Mouse (Mus musculus) bone marrow macrophage, adult 2 months (primary cell): ENCODE data around the gene Dlgap1. TPM values are rescaled to one million over a fixed set of nuclear protein-coding genes. Genes with fewer than 3 reads are reported as not detected.

Source experiments
- H3K27ac ChIP-seq: 2 replicates; pipeline ENCODE4 v1.5.1; 2012; ENCODE audit warnings: low read depth, low read length; ENCODE audit not compliant: insufficient read depth
- H3K4me1 ChIP-seq: 2 replicates; pipeline ENCODE4 v1.6.1; 2012; ENCODE audit warnings: low read length; ENCODE audit not compliant: control insufficient read depth, insufficient read depth
- H3K4me3 ChIP-seq: 2 replicates; pipeline ENCODE4 v1.5.1; 2012; ENCODE audit warnings: mild to moderate bottlenecking, low read length, moderate library complexity; ENCODE audit not compliant: insufficient read depth
- CTCF ChIP-seq: IDR thresholded peaks from 2 replicates; pipeline ENCODE4 v1.5.1; 2012; ENCODE audit warnings: low read depth, mild to moderate bottlenecking, low read length, moderate library complexity
- POLR2A ChIP-seq: IDR thresholded peaks from 2 replicates; pipeline ENCODE4 v1.6.1; 2012; ENCODE audit warnings: mild to moderate bottlenecking, low read depth, low read length, borderline replicate concordance
- polyA plus RNA-seq: library from polyadenylated mRNA; stranded (reverse); fragments of >200 nt; gene quantifications from 2 replicates; pipeline ENCODE4 v1.2.4, GENCODE M21; 2012; ENCODE audit not compliant: missing spikeins, insufficient read depth, insufficient read length

The Dlgap1 gene
- polyA plus RNA-seq, result 0.43 TPM in 1 of 2 replicates, not detected in the other

DNA sequence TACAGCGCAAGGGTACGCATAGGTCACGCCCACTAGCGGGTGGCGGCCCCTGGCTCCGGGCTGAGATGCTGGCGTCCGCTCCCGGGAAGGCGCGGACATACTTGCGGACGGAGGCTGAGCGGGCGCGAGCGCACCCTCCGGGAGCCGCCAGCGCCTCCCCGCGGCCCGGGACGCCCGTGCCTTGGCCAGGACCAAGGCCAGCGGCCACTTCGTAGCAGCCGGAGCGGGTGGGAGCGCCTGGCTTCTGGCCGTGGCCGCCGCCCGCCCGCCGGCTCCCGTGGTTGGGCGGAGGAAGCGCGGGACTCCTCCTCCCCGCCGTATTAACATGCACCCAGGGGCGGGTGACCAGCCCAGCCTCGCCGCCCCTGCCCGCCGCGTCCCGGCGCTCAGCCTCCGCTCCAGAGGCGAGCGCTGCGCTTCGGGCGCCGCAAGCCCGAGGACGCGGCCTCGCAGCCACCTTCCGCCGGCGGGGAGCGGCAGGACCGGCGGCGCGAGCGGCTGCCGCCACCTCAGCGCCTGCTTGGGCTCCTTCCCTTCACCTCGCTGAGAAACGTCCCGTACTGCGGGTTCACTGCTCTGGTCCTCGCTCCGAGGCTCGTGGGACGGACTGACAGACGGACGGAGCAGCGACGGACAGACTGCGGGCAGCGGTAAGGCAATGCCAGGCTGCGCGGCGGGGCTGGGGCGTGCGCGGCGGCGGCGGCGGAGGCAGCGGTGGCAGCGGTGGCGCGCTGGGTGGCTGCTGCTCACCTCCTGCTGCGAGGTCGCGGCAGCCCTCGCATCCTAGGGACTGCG lies at the start of gene Dlgap1:
Gene Dlgap1, plus strand, starts transcription at position 53 of the 795 bp plus-strand sequence.
- no peak within 1 kb of the TSS for H3K27ac ChIP-seq
- no peaks in the 10 kb centered on the region for H3K4me1 ChIP-seq
- TF ChIP-seq POLR2A, result no peak
- H3K4me3 ChIP-seq, result no peak within 1 kb of the TSS

DNA sequence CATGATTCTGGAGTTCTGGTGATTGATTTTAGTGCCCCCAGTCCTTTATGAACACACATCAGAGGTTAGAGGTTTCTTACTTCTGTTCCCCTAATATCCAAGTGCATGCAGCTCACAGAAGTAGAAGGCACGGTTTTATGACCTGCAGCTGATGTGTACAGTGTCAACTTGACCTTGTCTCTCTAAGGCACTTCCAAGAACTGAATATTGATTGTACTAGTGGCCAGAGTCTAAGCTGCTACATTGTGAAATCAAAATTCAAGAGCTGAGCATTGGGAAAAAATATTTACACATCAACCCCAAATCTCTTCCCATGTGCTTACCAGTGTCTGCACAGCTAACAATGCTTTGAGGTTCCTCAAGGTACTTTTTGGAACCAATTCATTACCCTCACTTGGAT lies 13.9 kb upstream of the Dlgap1 start:
- no peak overlapping the region for H3K27ac ChIP-seq
- H3K4me1 ChIP-seq, result no peaks in the 10 kb centered on the region
- no peak overlapping the region for H3K4me3 ChIP-seq
- TF ChIP-seq POLR2A (no peak), CTCF (no peak)

DNA sequence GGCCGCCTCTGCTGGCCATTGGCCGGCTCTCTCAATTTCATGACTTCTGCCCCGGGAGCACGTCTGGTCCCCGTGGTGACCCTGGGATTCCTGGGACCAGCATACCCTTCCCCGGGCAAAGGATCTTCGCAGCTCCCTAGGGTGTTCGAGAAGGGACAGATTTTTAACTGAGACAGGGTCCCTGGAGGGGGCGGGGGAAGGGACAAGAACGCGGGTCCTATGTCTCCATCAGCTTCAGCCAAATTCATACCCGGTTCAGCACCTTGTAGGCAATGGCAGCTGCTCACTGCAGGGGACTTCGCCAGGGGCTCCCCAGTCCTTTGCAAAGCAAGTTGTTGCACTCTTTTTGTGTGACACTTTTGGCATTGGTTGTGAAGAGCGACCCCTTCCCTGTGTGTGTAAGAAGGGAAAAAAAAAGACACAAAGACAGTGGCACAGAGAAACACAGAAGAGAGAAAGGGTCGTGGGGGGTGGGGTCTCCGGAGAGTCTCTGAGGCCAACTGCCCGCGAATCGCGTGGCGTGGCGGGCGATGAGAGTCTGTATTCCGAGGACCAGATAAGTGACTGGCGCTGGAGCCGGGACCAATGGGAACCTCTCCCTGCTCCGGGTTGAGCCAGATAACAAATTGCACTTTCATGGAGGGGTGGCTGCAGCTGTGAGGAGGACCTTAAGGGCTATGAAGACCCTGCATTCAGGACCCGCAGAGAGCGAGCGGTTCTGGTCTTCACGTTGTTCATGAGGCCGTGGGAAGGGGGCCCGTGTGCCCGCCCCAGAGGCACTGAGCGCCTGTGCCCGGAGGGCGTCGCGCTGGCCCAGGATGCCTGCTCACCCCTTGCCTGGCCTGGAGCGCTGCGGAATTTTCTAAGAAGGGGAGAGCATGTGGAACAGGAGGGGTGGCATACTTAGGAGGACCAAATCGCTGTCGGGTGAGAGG lies 1.2 kb downstream of the Dlgap1 start:
- Histone ChIP-seq H3K4me1 (no peaks in the 10 kb centered on the region), H3K27ac (no peak overlapping the region), H3K4me3 (no peak overlapping the region)
- TF ChIP-seq POLR2A (no peak), CTCF (no peak)

DNA sequence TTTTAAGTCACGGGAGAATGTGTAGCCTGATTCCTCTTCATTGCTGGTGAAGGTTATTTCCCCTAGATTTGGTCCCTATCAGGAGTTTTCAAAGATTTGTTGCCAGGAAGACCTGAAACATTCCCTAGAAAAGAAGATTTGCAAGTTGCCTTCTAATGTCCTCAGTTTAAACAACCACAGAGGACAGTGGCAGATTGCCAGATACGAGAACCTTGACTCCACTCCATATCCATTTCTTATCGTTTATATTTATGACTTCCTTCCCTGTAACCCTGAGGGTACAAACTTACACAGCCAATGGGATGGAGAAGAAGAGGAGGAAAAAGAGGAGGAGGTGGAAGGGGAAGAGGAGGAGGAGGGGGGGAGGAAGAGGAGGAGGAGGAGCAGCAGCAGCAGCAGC lies 4.2 kb downstream of the Dlgap1 start:
- H3K4me3 ChIP-seq, result no peak overlapping the region
- H3K27ac ChIP-seq, result no peak overlapping the region
- no peaks in the 10 kb centered on the region for H3K4me1 ChIP-seq
- TF ChIP-seq CTCF, result no peak
- no peak for TF ChIP-seq POLR2A

DNA sequence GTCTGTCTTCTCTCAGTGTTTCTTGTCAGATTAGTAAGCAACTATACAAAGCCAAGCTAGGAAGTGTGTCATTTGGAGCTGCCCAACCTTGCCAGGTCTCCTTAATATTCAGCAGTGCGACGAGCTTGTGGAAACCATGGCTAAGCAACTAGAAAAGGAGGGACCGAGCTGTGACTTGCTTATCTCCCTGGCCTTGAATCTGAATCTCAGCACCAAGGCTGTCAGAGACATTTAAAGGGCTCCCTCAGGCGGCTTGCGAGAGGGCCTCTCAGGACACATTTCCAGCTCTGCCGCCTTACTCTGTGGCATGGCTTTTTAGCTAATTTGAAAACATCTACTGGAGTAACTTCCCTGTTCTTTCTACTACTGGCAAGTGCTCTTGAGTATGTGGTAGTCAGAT lies 5.1 kb downstream of the Dlgap1 start:
- H3K4me3 ChIP-seq, result no peak overlapping the region
- no peaks in the 10 kb centered on the region for H3K4me1 ChIP-seq
- H3K27ac ChIP-seq, result no peak overlapping the region
- TF ChIP-seq POLR2A, result no peak
- TF ChIP-seq CTCF, result no peak

DNA sequence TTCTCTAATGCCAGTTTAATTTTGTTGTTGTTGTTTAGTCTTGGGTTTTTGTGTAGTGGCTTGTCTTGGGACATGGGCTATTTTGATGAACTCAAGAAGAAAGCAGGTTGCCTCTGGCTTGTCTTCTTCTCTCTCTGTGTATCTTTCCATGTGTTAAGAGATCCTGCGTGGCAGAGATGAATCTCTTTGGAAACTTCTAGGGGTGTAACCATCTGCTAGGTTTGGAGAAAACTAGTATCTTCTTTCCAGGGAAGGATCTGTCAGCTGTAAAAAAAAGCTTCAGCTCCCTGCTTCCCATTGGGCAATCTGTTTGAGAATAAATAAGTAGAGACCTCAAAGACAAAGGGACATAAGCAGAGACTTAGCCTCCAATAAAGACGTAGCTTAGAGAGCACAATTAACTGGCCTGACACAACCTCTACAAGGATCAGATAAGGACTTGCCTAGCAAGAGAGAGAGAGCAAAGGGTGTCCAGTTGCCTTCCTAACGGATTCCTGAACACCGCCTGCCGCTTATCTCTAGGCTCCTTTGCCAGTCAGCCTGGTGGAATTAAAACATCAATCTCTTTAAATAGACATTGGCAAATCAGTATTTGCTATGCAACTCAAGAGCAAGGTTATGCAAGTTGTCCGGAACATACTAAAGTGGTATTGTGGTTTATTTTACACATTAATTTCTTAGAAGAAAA lies 13.5 kb downstream of the Dlgap1 start:
- H3K4me1 ChIP-seq, result no peaks in the 10 kb centered on the region
- no peak overlapping the region for H3K27ac ChIP-seq
- no peak for TF ChIP-seq CTCF
- no peak for TF ChIP-seq POLR2A
- H3K4me3 ChIP-seq, result no peak overlapping the region

DNA sequence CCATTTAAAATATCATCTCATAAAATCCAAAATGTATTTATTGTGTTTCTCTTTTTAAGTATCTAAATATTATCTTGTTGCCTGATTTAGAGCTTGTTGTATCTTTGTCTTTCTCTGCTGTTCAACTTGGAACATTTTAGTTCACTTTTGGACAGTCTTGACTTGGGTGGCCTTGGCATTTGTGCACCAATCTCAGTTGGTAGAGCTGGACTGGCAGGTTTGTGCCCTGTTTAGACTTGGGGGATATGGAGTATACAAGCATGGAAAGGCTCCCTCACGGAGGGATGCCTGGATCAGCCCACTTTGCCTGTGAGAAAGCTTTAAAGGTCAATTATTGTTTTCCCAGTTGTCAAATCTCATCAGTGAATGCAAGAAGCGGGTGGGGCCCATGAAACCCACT lies 27.5 kb downstream of the Dlgap1 start:
- H3K4me1 ChIP-seq, result no peaks in the 10 kb centered on the region
- TF ChIP-seq CTCF (no peak), POLR2A (no peak)

DNA sequence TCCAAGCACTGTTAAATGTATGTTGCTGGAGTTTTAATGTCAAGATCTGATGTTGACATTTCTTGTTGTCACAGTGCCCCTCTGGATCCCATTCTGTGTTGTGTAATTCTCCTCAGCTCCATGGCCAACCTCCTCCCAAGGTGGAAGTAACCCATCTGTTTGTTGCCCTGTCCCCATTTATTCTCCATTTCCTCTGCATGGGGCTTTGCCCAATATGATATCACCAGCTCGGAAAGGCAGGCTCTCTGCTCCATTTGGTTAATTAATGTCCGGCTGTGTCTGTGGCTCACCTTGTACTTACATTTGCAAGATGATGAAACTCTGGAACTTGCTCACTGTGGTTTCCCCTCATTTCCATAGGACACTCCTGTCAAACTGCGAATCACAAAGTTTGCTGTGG lies 33.2 kb downstream of the Dlgap1 start:
- no peak overlapping the region for H3K4me3 ChIP-seq
- H3K27ac ChIP-seq, result no peak overlapping the region
- no peaks in the 10 kb centered on the region for H3K4me1 ChIP-seq
- TF ChIP-seq POLR2A (no peak), CTCF (no peak)

More for the DNA sequence above, 27.5 kb downstream of the Dlgap1 start:
- no peak overlapping the region for H3K27ac ChIP-seq
- H3K4me3 ChIP-seq, result no peak overlapping the region

DNA sequence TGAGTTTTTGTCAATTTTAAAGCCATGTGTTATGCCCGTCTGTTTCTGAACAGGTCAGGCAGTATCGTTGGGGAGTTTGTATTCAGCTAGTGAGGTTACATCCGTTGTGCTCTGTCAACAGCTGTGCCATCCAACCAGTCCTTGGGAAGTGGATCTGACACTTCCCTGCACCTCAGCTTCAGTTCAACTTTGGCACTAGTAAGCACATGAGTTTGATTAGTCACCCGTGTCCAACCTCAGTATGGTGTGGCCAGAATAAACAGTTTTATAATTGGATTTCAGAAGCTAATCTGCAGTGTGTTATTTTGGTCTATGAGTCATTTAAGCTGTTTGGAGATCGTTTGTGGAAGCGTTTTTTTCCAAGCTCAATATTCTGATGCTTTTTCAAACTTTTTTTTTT lies 35.8 kb downstream of the Dlgap1 start:
- Histone ChIP-seq H3K4me3 (no peak overlapping the region), H3K27ac (no peak overlapping the region), H3K4me1 (no peaks in the 10 kb centered on the region)
- no peak for TF ChIP-seq POLR2A
- no peak for TF ChIP-seq CTCF
